Mouse (Mus musculus) left cerebral cortex, postnatal 36 days (tissue): Measurements from ENCODE around the gene Tmco1. TPM values are rescaled to one million over a fixed set of nuclear protein-coding genes. Genes with fewer than 3 reads are reported as not detected.
"Not testable (repeated sequence)": the region's sequence is repeated elsewhere in the genome, so short reads cannot be mapped to it uniquely, and the experiment has no call there.

Source experiments
- DNase-seq, 2 experiments: peaks; one replicate each; pipeline ENCODE4 v3.0.0; 2021 to 2022; ENCODE audit warnings: low spot score in 2 of 2, mixed read lengths in 1 of 2
- intact Hi-C: fragments of 180-260 bp; cut with DNase I; formaldehyde crosslinking; loops from one replicate; pipeline ENCODE4 v1.15.1; 2025
- total RNA-seq, 2 experiments: library from RNA; stranded (reverse); gene quantifications; 2 replicates each; pipeline ENCODE4 v1.2.3; 2021

Gene Tmco1
- total RNA-seq, 2 experiments from 2014 or later = 42.6 to 46.5 TPM

DNA sequence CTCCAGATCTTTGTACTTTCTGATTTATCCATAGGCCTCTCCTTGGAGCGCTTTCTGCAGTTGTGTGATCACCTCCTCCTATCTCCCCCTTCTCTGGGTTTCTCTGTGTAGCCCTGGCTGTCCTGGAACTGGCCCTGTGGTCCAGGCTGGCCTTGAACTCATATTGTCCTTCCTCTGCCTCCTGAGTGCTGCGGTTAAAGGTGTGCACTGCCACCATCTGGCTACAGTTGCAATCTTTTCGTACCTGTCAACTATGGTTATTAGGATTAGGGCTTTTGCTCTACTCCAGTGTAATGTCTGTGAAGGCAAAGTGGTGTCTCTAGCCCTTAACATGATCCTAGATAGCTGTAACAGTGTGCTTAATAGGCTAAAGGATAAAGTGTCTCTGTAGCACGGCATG lies 5.0 kb downstream of the Tmco1 start:
- intact Hi-C loops = no loop called here
- DNase-seq = no peak

DNA sequence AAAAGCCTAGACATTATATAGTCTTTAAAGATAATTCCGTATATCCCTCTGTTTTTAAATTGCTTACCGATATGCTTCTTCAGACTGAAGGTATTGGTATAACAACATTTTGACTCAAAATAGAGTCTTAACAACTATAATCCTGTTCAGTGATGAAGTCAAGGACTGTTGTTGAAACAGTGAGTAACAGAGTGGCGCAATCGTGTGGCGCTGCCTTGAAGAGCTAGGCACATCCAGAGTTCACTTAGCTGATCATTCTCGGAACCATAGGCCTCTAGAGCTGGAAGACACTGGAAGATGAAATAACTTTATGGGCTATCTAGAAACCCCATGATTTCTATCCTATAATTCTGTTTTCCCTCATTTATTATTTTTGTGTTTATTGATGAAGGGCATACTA lies 13.5 kb downstream of the Tmco1 start:
- no peak for DNase-seq
- intact Hi-C loops = no loop called here

DNA sequence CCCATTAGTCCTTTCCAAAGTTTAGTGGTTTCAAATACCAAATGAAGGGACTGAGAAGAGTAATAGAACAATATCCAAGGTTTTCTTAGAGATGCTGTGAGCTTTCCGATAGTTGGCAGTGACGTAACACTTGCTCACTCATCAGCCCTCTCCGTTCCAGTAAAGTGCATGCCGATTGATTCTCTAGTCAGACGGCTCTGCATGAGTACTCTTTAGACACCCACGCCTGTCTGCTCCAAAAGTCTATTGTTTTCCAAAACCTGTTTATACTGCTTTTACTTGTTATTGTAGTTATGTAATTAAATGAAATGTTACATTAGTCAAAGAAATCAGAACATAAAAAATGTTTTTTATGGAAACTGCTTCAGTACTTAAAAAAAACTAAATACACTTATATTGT lies 20.6 kb downstream of the Tmco1 start:
- intact Hi-C loops = no loop called here
- no peak for DNase-seq

DNA sequence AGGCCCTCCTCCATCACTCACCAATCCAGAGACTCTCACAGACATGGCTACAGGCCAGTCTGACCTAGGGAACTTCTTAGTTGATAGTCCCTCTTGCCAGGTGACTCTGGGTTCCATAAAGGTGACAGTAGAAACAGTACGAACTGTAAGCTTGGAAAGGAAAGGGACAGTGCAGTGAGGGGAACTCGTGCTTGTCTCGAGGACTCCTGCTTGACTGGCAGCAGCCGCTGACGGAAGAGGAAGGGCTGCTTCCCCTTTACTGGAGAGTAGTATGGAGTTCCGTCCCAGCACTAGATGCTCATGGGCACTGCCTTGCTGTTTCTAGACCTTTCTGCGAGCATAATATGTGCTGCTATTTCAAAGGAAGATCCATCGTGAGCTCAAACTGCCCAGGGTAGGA lies 22.9 kb downstream of the Tmco1 start:
- no peak for DNase-seq
- intact Hi-C loops = no loop called here

DNA sequence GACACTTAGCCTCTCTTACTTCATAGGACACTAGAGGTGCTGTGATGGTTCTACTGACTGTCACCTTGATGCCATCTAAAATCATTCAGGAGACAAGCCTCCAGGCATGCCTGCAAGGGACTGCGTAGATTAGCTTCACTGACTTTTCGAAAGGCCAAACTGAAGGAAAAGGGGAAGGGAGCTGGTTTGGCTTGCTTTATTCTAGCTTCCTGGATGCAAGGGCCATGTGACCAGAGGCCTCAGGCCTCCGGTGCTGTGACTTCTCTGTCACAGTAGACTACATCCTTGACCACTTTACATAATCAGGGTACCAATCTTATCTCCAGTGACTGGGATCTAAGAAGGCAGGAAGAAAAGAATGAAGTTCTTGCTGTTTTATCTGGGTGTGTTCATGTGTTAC lies 28.2 kb downstream of the Tmco1 start:
- intact Hi-C loops = loop anchor here (5.0 kb wide), 1 partner anchor 334 kb away; the partner anchor contains the start of gene Fam78b
- DNase-seq = no peak

DNA sequence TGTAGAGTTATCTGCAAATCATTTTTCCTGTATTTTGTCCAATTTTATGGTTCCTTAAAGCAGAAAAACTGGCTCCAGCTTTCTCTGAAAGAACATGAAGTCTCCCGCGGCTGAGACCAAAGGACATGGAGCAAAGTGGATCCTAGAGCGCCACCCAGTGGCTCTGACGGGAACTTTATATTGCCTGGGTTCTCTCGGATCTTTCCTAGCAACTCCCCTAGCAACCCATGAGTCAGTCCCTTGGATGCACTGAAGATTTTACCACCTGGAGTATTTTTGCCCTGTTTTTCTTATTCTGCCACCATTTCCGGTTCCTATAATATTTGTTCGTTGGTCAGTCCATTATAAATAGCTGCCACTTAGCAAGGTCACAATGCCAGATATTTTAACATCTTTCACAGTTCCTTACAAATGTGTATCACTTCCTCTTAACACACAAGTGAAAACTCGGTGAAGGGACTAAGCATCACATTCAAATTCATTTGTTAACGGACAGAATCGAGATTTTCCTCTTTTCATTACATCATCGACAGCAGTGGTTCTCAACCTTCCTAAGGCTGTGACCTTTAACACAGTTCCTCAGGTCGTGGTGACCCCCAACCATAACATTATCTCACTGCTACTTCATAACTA lies 29.4 kb downstream of the Tmco1 start:
- intact Hi-C loops = loop anchor here (1.0 to 5.0 kb wide), 2 partner anchors 117 to 335 kb away; partner anchors contain the start of gene Fam78b
- DNase-seq = peak; percentile 84 to 91

DNA sequence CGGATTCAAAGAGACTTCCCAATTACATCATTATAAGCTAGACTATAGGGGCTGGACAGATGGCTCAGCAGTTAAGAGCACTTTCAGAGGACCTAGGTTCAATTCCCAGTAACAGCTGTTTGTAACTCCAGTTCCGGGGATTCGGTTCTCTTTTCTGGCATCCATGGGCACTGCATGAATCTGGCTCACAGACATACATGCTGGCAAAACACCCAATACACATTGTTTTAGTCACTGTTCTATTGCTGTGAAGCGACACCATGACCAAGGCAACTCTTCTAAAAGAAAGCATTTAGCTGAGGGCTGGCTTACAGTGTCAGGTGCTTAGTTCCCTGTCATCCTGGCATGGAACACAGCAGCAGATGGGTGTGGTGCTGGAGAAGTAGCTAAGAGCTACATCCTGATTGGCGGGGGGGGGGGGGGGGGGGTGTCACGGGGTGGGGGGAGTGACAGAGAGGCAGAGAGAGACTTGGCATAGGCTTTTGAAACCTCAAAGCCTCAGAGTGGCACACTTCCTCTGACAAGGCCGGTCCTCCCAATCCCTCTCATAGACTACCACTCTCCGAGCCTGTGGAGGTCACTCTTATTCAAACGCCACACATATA lies 31.1 kb downstream of the Tmco1 start:
- DNase-seq = no peak
- intact Hi-C loops = loop anchor here (5.0 kb wide), 1 partner anchor 337 kb away; the partner anchor contains the start of gene Fam78b

DNA sequence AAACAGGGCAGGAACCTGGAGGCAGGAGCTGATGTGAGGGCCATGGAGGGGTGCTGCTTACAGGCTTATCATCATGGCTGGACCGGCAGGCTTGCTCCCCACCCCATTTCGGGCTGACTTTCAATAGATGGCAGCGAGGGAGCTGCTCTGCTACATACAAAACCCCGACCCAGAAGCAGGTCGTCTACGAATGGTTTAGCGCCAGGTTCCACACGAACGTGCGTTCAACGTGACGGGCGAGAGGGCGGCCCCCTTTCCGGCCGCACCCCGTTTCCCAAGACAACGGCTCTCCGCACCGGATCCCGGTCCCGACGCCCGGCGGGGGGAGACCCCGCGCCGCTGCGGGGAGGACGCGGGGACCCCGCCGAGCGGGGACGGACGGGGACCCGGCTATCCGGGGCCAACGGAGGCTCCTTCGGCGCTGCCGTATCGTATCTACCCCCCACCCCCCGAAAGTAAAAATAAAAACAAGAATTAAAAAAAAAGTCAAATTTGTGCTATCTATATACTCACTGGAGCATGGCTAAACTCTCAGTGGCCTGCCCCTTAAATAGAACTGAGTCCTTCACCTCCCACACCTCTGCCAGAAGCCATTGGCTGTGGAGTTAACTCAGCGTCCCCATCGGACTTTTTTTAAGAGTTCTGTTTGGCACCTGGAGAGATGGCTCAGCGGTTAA lies 32.1 kb downstream of the Tmco1 start:
- intact Hi-C loops = no loop called here
- no peak for DNase-seq

DNA sequence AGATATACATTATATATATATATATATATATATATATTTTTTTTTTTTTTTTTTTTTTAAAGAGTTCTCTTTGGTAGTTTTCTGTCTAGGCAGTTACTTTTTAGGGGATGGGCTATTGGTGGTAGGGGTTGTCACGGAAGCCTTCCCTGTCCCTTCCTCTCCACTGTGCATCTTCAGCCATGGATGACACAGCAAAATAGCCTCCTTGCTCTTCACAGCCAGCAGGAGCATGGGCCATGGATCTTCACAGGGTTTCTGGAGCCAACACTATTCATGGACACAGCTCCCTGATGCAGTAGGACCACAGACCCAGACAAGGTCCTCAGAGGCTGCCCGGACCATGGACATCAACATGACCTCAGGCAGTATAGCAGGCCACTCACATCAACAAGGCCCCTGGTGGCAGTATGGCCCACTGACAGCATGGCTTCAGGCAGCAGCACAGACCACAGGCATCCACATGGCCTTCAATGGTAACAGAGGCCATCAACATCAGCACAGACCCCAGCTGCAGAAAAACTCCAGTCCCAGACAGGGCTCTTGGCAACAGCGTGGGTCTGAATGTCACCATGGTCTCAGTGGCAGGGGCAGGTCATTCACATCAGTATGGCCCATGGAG lies 32.8 kb downstream of the Tmco1 start:
- intact Hi-C loops = no loop called here
- DNase-seq = no peak

DNA sequence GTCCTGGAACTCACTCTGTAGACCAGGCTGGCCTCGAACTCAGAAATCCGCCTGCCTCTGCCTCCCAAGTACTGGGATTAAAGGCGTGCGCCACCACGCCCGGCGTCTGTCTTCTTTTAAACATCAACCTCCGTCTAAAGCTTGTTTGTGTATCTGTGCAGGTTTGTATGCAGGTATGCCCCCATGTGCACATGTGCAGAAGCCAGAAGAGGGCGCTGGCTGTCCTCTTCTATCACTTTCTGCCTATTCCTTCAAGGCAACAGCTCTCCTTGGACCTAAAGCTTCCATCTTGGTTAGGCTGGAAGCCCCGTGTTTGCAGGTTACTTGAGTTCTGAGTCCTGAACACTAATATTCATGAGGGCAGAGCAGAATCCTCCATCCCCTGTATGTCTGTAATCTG lies 34.7 kb downstream of the Tmco1 start:
- intact Hi-C loops = no loop called here
- DNase-seq = no peak

DNA sequence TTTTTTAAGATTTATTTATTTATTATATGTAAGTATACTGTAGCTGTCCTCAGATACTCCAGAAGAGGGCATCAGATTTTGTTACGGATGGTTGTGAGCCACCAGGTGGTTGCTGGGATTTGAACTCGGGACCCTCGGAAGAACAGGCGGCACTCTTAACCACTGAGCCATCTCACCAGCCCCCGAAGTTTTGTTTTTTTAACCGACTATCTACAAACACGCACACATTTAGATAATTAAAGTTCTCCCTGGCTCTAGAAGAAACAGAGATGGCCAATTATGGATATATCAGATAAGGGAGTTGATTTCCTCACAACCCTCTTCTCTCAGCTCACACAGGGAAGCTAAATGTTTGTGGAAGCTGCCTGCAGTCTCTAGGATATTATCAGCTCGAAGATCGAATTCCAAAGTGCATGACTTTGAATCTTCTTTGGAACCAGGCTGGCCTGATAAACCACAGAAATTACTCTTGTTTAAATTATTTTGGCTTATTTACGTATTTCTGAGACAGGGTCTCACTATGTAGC lies 37.9 kb downstream of the Tmco1 start:
- DNase-seq, intact Hi-C loops: not testable (repeated sequence)

DNA sequence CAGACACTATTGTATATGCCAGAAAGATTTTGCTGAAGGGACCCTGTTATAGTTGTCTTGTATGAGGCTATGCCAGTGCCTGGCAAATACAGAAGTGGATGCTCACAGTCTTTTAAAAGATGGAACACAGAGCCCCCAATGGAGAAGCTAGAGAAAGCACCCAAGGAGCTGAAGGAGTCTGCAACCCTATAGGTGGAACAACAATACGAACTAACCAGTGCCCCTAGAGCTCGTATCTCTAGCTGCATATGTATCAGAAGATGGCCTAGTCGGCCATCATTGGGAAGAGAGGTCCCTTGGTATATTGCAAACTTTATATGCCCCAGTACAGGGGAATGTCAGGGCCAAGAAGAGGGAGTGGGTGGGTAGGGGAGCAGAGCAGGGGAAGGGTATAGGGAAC lies 41.0 kb downstream of the Tmco1 start:
- DNase-seq, intact Hi-C loops: not testable (repeated sequence)

DNA sequence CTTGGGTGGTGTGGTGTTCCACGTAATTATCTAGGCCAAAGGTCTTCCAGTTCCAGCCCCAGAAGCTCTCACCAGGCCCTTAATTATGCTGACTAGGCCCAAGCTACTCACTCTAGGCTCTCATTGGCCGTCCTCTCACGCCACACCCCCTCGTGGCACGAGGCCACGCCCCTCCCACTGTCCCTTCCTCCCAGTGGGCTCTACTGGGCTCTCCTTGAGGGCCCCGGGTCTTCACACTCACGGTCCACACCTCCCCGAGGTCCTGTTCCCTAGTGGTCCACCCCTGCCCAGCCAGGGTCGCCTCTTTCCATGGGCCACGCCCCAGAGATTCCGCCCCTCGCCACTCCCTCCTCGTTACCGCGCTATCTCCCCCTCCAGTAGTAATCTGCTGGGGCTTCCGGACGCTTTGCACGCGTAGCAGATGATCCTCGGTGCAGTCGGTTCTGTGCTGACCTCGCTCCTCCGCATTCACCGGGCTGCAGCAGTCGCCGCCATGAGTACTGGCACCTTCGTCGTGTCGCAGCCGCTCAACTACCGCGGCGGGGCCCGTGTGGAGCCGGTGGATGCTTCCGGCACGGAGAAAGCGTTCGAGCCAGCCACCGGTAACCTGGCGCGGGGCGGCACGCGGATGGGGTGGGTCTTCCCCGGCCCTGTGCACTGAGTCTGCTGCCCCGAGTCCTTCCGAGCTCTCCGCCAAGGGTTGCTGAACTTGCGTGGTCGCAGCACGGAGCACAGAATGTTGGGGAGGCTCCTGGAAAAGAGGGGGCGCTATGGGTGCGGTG lies 41.8 kb downstream of the Tmco1 start, which contains the start of gene Aldh9a1:
Gene Aldh9a1 (plus strand): TSS at position 177 of the 782 bp plus-strand sequence.
- peak; percentile 81 to 82 for DNase-seq
- intact Hi-C loops = no loop called here

DNA sequence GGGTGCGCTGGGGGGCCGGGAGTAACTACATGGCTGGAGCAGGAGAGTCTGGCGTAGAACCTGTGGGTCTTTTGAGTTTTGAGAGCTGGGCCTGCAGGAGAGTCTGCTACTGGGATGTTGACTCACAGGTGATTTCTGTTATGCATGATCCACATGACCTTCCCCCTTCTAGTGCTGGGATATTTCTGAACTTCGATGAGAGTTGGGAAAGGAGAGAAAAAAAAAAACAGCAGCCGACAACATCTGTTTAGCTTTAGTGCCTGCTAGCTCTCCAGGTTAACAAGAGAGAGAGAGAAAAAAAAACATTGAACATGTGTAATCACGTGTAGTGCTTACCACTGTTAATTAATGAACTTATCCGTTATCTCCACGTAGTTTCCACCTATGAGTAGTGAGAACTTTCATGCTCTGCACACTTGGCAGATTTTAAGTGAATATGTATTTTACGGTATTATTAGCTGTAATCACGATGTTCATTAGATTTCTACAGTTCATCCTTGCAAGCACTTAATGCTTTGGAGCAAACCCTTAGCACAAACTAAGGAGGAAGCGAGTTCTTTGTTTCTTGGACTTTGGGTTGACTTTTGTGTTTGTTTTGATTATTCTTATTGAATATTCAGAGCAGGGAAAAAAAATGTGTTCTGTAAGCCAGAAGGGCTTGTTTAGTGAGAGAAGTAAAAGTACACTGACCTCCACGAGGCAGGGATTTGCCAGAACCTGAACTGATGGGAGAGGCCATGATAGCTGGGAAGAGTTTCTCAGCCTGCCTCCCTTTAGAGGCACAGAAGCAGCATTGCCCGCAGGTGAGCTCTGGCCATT lies 42.6 kb downstream of the Tmco1 start:
- intact Hi-C loops = no loop called here
- no peak for DNase-seq

DNA sequence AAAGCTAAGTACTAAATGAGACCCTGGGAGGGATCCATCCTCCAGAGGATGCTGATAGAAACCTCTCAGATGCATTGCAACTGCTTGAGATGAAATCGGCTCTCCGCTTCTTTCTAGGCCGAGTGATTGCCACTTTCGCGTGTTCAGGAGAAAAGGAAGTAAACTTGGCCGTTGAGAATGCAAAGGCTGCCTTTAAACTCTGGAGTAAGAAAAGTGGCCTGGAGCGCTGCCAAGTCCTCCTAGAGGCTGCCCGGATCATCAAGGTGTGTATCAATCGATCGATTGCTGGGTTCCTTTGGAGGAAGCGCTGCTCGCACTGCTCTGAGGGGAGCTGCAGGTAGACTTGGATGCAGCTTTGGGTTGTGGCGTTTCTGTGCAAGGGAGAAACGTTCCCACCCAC lies 44.2 kb downstream of the Tmco1 start:
- intact Hi-C loops = no loop called here
- DNase-seq = no peak

DNA sequence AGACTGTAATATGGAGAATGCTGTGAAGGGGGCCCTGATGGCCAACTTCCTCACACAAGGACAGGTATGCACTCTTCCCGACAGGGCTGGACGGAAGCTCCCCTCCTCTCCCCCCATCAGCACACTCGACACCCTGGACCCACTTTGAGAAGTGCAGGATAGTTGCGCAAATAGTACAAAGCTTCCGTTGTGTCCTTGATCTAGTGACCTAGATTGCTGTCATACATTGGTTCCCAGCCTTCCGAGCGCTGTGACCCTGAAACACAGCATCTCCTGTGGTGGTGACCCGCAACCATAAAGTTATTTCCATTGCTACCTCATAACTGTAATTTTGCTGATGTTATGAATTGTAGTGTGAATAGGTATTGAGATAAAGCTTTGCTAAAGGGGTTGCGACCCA lies 49.2 kb downstream of the Tmco1 start:
- intact Hi-C loops = no loop called here
- DNase-seq = no peak

DNA sequence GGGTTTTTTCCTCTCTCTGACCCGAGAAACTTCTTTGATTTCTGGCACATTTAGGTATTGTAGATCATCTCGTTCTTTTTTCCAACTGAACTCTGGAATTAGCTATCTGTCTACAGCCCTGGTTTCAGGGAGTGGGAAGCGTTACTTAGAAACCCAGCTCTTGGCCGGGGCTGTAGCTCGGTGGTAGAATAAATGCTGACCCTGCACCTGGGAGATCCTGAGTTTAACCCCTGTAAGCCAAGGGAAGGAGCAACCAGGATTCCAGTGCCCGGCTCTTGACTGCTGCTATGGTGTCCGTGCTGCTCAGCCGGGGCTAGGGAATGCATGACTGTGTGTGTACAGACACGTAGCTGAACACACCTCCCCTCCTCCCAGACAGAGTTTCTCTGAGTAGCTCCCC lies 50.6 kb downstream of the Tmco1 start:
- intact Hi-C loops = no loop called here
- DNase-seq = no peak

DNA sequence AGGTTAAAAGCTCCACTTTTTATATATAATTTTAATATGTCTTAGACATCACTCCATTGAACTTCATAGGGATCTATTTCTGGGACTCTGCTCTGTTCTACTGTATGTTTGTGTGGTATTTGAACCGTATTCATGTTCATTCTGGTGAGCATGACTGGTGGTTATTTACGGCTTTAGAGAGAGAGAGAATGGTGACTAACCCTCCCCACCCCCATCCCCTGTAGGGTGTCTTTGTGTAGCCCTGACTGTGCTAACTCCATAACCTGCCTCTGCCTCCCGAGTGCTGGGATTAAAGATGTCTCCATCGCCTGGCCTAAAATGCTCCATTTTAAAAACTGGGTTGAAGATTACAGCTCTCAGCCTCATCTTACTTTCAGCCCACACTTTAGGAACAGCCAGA lies 52.1 kb downstream of the Tmco1 start:
- DNase-seq = no peak
- intact Hi-C loops = no loop called here

DNA sequence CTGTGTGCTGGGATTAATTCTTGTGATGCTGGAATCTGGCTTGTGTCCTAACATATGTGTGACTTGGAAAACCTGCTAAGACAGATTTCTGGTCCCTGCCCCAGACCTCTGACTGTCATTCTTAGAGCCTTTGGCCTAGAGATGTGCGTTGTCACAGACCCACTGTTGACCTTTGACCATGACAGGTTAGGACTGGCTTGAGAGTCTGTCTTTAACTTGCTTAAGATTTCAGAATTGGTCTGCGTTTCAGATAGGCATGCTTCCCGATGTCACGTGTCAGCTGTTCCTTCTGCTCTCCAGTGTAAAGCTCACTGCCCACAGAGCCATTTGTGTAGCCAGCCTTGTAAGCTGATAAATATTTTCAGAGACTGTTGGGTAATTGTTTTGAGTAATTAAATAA lies 54.6 kb downstream of the Tmco1 start:
- intact Hi-C loops = no loop called here
- no peak for DNase-seq
